Mouse (Mus musculus) hindbrain, postnatal 0 days (tissue): ENCODE results near the gene Cetn4. TPM values are rescaled to one million over a fixed set of nuclear protein-coding genes. Genes with fewer than 3 reads are reported as not detected.

Experiments
- ATAC-seq: fragments of 200-750 bp; cut with Nextera tagmentation; 2 replicates; pipeline ENCODE4 v1.8.0; 2017; ENCODE audit warnings: mild to moderate bottlenecking, moderate TSS enrichment, moderate library complexity
- DNase-seq: peaks from one replicate; pipeline ENCODE4 v3.0.0-alpha.2; 2015; ENCODE audit warnings: low spot score
- H3K27ac ChIP-seq: fragments of 300-500 bp; sonication (generic); 2 replicates; pipeline ENCODE4 v1.5.1; 2014; ENCODE audit warnings: mild to moderate bottlenecking
- H3K27me3 ChIP-seq: fragments of 300-500 bp; sonication (generic); 2 replicates; pipeline ENCODE4 v1.6.1; 2014; ENCODE audit warnings: low read length, mixed read lengths; ENCODE audit not compliant: insufficient read depth
- H3K36me3 ChIP-seq: fragments of 300-500 bp; sonication (generic); 2 replicates; pipeline ENCODE4 v1.6.1; 2014; ENCODE audit warnings: low read length, mixed read lengths; ENCODE audit not compliant: insufficient read depth
- H3K4me1 ChIP-seq: fragments of 300-500 bp; sonication (generic); 2 replicates; pipeline ENCODE4 v1.6.1; 2014; ENCODE audit warnings: antibody characterized with exemption, low read length, mixed read lengths; ENCODE audit not compliant: insufficient read depth
- H3K4me2 ChIP-seq: fragments of 300-500 bp; sonication (generic); 2 replicates; pipeline ENCODE4 v1.6.1; 2014; ENCODE audit warnings: low read depth, mild to moderate bottlenecking, low read length, moderate library complexity, mixed read lengths
- H3K4me3 ChIP-seq: fragments of 300-500 bp; sonication (generic); 2 replicates; pipeline ENCODE4 v1.5.1; 2014; ENCODE audit warnings: low read length
- H3K9ac ChIP-seq: fragments of 300-500 bp; sonication (generic); replicated peaks from 2 replicates; pipeline ENCODE4 v1.6.1; 2014; ENCODE audit warnings: mild to moderate bottlenecking, low read length, moderate library complexity, mixed read lengths
- H3K9me3 ChIP-seq: fragments of 300-500 bp; sonication (generic); 2 replicates; pipeline ENCODE4 v1.6.1; 2016; ENCODE audit warnings: low read length, mixed read lengths
- CTCF ChIP-seq: IDR thresholded peaks from 2 replicates; pipeline ENCODE4 v1.5.1; 2016; ENCODE audit warnings: antibody characterized with exemption, control low read depth, low read depth
- WGBS: fragments of 180-500 bp; shearing (Covaris S2); extraction: QIAGEN DNeasy Blood & Tissue Kit; methylation state at CpG from one replicate; pipeline ENCODE4 v1.1.7; 2014; 5-methylcytosine and 5-hydroxymethylcytosine counted together
- polyA plus RNA-seq: library from polyadenylated mRNA; unstranded; fragments of >200 nt; fragmentation: Nextera tagmentation; extraction: Ambion mirVana; gene quantifications from 2 replicates; pipeline ENCODE4 v1.2.1, GENCODE M21; 2015
- total RNA-seq: library from RNA; depleted of rRNA; stranded (reverse); fragments of >200 nt; gene quantifications from 2 replicates; pipeline ENCODE4 v1.2.3, GENCODE M21; 2014

The Cetn4 gene
- total and polyA plus RNA-seq, 2 experiments from 2014 or later, result 3.3 to 4.4 TPM

- DNase-seq (no peak), ATAC-seq (no peak)
- WGBS, result 75% methylated on average over 8 of the region's 8 CpGs
- Histone ChIP-seq H3K4me2 (no peak overlapping the region), H3K9me3 (no peaks in the 10 kb centered on the region), H3K4me1 (no peaks in the 10 kb centered on the region), H3K27ac (no peak overlapping the region), H3K27me3 (no peaks in the 10 kb centered on the region), H3K4me3 (no peak overlapping the region), H3K36me3 (no peaks in the 10 kb centered on the region), H3K9ac (no peak overlapping the region)
- no peak for TF ChIP-seq CTCF
Measured at GRCm38 (mm10) chr3:37303392-37304139, 8.9 kb downstream of the Cetn4 start.

- no peaks in the 10 kb centered on the region for H3K36me3 ChIP-seq
- ATAC-seq (no peak), DNase-seq (peak; percentile 68)
- H3K4me3 ChIP-seq, result no peak overlapping the region
- no peak overlapping the region for H3K4me2 ChIP-seq
- H3K9ac ChIP-seq, result no peak overlapping the region
- H3K27me3 ChIP-seq, result no peaks in the 10 kb centered on the region
- TF ChIP-seq CTCF, result peak; percentile 72
- H3K9me3 ChIP-seq, result no peaks in the 10 kb centered on the region
- H3K4me1 ChIP-seq, result no peaks in the 10 kb centered on the region
- H3K27ac ChIP-seq, result no peak overlapping the region
- 41% methylated on average over 12 of the region's 12 CpGs for WGBS
Measured at GRCm38 (mm10) chr3:37302685-37303084, 9.8 kb downstream of the Cetn4 start.

- H3K4me2 ChIP-seq, result no peak overlapping the region
- DNase-seq (no peak), ATAC-seq (no peak)
- WGBS, result 68% methylated on average over 3 of the region's 3 CpGs
- no peaks in the 10 kb centered on the region for H3K4me1 ChIP-seq
- no peak overlapping the region for H3K4me3 ChIP-seq
- no peaks in the 10 kb centered on the region for H3K9me3 ChIP-seq
- H3K9ac ChIP-seq, result no peak overlapping the region
- H3K27me3 ChIP-seq, result no peaks in the 10 kb centered on the region
- H3K27ac ChIP-seq, result no peak overlapping the region
- TF ChIP-seq CTCF, result no peak
- H3K36me3 ChIP-seq, result no peaks in the 10 kb centered on the region
Measured at GRCm38 (mm10) chr3:37299470-37299869, 13.0 kb downstream of the Cetn4 start.

GRCm38 (mm10) chr3:37292654-37293053 lies 19.9 kb downstream of the Cetn4 start:
- DNase-seq (no peak), ATAC-seq (no peak)
- Histone ChIP-seq H3K4me1 (no peaks in the 10 kb centered on the region), H3K9me3 (no peaks in the 10 kb centered on the region), H3K4me2 (no peak overlapping the region), H3K27me3 (no peaks in the 10 kb centered on the region), H3K9ac (no peak overlapping the region), H3K4me3 (no peak overlapping the region), H3K27ac (no peak overlapping the region), H3K36me3 (no peaks in the 10 kb centered on the region)
- WGBS, result 79% methylated on average over 2 of the region's 2 CpGs
- TF ChIP-seq CTCF, result no peak

GRCm38 (mm10) chr3:37291929-37292328 lies 20.6 kb downstream of the Cetn4 start:
- Histone ChIP-seq H3K36me3 (no peaks in the 10 kb centered on the region), H3K4me3 (no peak overlapping the region), H3K27me3 (no peaks in the 10 kb centered on the region), H3K9me3 (no peaks in the 10 kb centered on the region), H3K4me1 (no peaks in the 10 kb centered on the region), H3K4me2 (no peak overlapping the region), H3K9ac (no peak overlapping the region), H3K27ac (no peak overlapping the region)
- WGBS, result 84% methylated on average over 2 of the region's 2 CpGs
- no peak for TF ChIP-seq CTCF
- DNase-seq (no peak), ATAC-seq (no peak)

GRCm38 (mm10) chr3:37290881-37291541 lies 21.5 kb downstream of the Cetn4 start:
- Histone ChIP-seq H3K9ac (no peak overlapping the region), H3K4me2 (no peak overlapping the region), H3K4me1 (no peaks in the 10 kb centered on the region), H3K27ac (no peak overlapping the region), H3K36me3 (no peaks in the 10 kb centered on the region), H3K9me3 (no peaks in the 10 kb centered on the region), H3K27me3 (no peaks in the 10 kb centered on the region), H3K4me3 (no peak overlapping the region)
- ATAC-seq (peak; percentile 68; the same call in 1 of the 2 replicates), DNase-seq (peak; percentile 33)
- TF ChIP-seq CTCF, result 0 out of 2 replicates have a peak, but pooled peaks have one; percentile 12
- WGBS, result 50% methylated on average over 7 of the region's 7 CpGs

GRCm38 (mm10) chr3:37289237-37289636 lies 23.3 kb downstream of the Cetn4 start:
- no peaks in the 10 kb centered on the region for H3K27me3 ChIP-seq
- H3K4me3 ChIP-seq, result no peak overlapping the region
- H3K4me1 ChIP-seq, result no peaks in the 10 kb centered on the region
- H3K27ac ChIP-seq, result no peak overlapping the region
- WGBS, result 92% methylated on average over 2 of the region's 2 CpGs
- ATAC-seq (no peak), DNase-seq (no peak)
- no peak overlapping the region for H3K9ac ChIP-seq
- H3K36me3 ChIP-seq, result no peaks in the 10 kb centered on the region
- no peak for TF ChIP-seq CTCF
- no peak overlapping the region for H3K4me2 ChIP-seq
- H3K9me3 ChIP-seq, result no peaks in the 10 kb centered on the region
